Mouse (Mus musculus): ENCODE measurements around the gene Plekhg1. TPM values are rescaled to one million over a fixed set of nuclear protein-coding genes. Genes with fewer than 3 reads are reported as not detected.
A peak's percentile ranks its signal among the peaks of the same experiment; 100 is the strongest.

Plekhg1 gene
- 4.7 and 9.8 TPM in 2 replicates for polyA plus RNA-seq (2016; fragmentation: Nextera tagmentation; extraction: Ambion mirVana)

GRCm38 (mm10) chr10:3740148-3740503 is at the start of gene Plekhg1:
Gene Plekhg1, plus strand, starts transcription at chr10:3740364.
- H3K27me3 ChIP-seq (ENCODE audit: low read depth, poor library complexity, severe bottlenecking) = no peaks in the 10 kb centered on the region
- H3K4me1 ChIP-seq = peaks cover 19% of the 10 kb centered on the region
- WGBS = under 1% methylated on average over 22 of the region's 29 CpGs
- no peak for DNase-seq (ENCODE audit: low spot score)
- H3K9me3 ChIP-seq (replicated peaks) = no peaks in the 10 kb centered on the region
- H3K4me3 ChIP-seq = peak within 1 kb of the TSS; percentile 71
- peak within 1 kb of the TSS; percentile 89 for H3K27ac ChIP-seq
- H3K36me3 ChIP-seq = no peaks in the 10 kb centered on the region

- Histone ChIP-seq H3K9me3 (replicated peaks) (no peaks in the 10 kb centered on the region), H3K27ac (no peak overlapping the region), H3K36me3 (no peaks in the 10 kb centered on the region), H3K4me3 (no peak overlapping the region), H3K4me1 (peaks cover 13% of the 10 kb centered on the region), H3K27me3 (ENCODE audit: low read depth, poor library complexity, severe bottlenecking) (no peaks in the 10 kb centered on the region)
- WGBS = 43% methylated on average over 1 of the region's 1 CpGs
- no peak for DNase-seq (ENCODE audit: low spot score)
Measured at GRCm38 (mm10) chr10:3692791-3693190, 47.4 kb upstream of the Plekhg1 start.

- H3K27me3 ChIP-seq (ENCODE audit: low read depth, poor library complexity, severe bottlenecking) = no peaks in the 10 kb centered on the region
- H3K9me3 ChIP-seq (replicated peaks) = no peaks in the 10 kb centered on the region
- H3K4me3 ChIP-seq = no peak overlapping the region
- H3K27ac ChIP-seq = no peak overlapping the region
- H3K4me1 ChIP-seq = peaks cover 13% of the 10 kb centered on the region
- 57% methylated on average over 6 of the region's 6 CpGs for WGBS
- no peak for DNase-seq (ENCODE audit: low spot score)
- no peaks in the 10 kb centered on the region for H3K36me3 ChIP-seq
Measured at GRCm38 (mm10) chr10:3693699-3694280, 46.4 kb upstream of the Plekhg1 start.

- no peaks in the 10 kb centered on the region for H3K9me3 ChIP-seq (replicated peaks)
- H3K4me3 ChIP-seq = no peak overlapping the region
- no peaks in the 10 kb centered on the region for H3K27me3 ChIP-seq (ENCODE audit: low read depth, poor library complexity, severe bottlenecking)
- H3K4me1 ChIP-seq = peaks cover 17% of the 10 kb centered on the region
- no peak for DNase-seq (ENCODE audit: low spot score)
- H3K27ac ChIP-seq = no peak overlapping the region
- 85% methylated on average over 5 of the region's 5 CpGs for WGBS
- H3K36me3 ChIP-seq = no peaks in the 10 kb centered on the region
Measured at GRCm38 (mm10) chr10:3695332-3695905, 44.7 kb upstream of the Plekhg1 start.

- no peaks in the 10 kb centered on the region for H3K36me3 ChIP-seq
- no peaks in the 10 kb centered on the region for H3K9me3 ChIP-seq (replicated peaks)
- peaks cover 21% of the 10 kb centered on the region for H3K4me1 ChIP-seq
- H3K27ac ChIP-seq = no peak overlapping the region
- DNase-seq (ENCODE audit: low spot score) = no peak
- WGBS = 70% methylated on average over 8 of the region's 8 CpGs
- H3K4me3 ChIP-seq = no peak overlapping the region
- no peaks in the 10 kb centered on the region for H3K27me3 ChIP-seq (ENCODE audit: low read depth, poor library complexity, severe bottlenecking)
Measured at GRCm38 (mm10) chr10:3696727-3697348, 43.3 kb upstream of the Plekhg1 start.

GRCm38 (mm10) chr10:3697500-3697899 is 42.7 kb upstream of the Plekhg1 start:
- no peak overlapping the region for H3K4me3 ChIP-seq
- no peaks in the 10 kb centered on the region for H3K27me3 ChIP-seq (ENCODE audit: low read depth, poor library complexity, severe bottlenecking)
- no peaks in the 10 kb centered on the region for H3K9me3 ChIP-seq (replicated peaks)
- 83% methylated on average over 5 of the region's 5 CpGs for WGBS
- peaks cover 21% of the 10 kb centered on the region for H3K4me1 ChIP-seq
- DNase-seq (ENCODE audit: low spot score) = no peak
- H3K27ac ChIP-seq = no peak overlapping the region
- no peaks in the 10 kb centered on the region for H3K36me3 ChIP-seq

- WGBS = 80% methylated on average over 12 of the region's 12 CpGs
- Histone ChIP-seq H3K9me3 (replicated peaks) (no peaks in the 10 kb centered on the region), H3K27me3 (ENCODE audit: low read depth, poor library complexity, severe bottlenecking) (no peaks in the 10 kb centered on the region), H3K27ac (no peak overlapping the region), H3K36me3 (no peaks in the 10 kb centered on the region), H3K4me3 (no peak overlapping the region), H3K4me1 (0 out of 2 replicates have a peak, but pooled peaks cover 13% of the 10 kb centered on the region)
- no peak for DNase-seq (ENCODE audit: low spot score)
Measured at GRCm38 (mm10) chr10:3700225-3701073, 39.7 kb upstream of the Plekhg1 start.

- Histone ChIP-seq H3K27ac (no peak overlapping the region), H3K9me3 (replicated peaks) (no peaks in the 10 kb centered on the region), H3K27me3 (ENCODE audit: low read depth, poor library complexity, severe bottlenecking) (no peaks in the 10 kb centered on the region), H3K4me3 (no peak overlapping the region), H3K36me3 (no peaks in the 10 kb centered on the region), H3K4me1 (0 out of 2 replicates have a peak, but pooled peaks cover 11% of the 10 kb centered on the region)
- DNase-seq (ENCODE audit: low spot score) = no peak
- WGBS = 84% methylated on average over 4 of the region's 4 CpGs
Measured at GRCm38 (mm10) chr10:3701832-3702231, 38.3 kb upstream of the Plekhg1 start.

- WGBS = 84% methylated on average over 2 of the region's 2 CpGs
- Histone ChIP-seq H3K4me3 (no peak overlapping the region), H3K4me1 (0 out of 2 replicates have a peak, but pooled peaks cover 8% of the 10 kb centered on the region), H3K36me3 (no peaks in the 10 kb centered on the region), H3K9me3 (replicated peaks) (no peaks in the 10 kb centered on the region), H3K27me3 (ENCODE audit: low read depth, poor library complexity, severe bottlenecking) (no peaks in the 10 kb centered on the region), H3K27ac (no peak overlapping the region)
- DNase-seq (ENCODE audit: low spot score) = no peak
Measured at GRCm38 (mm10) chr10:3702585-3702984, 37.6 kb upstream of the Plekhg1 start.

- WGBS = 84% methylated on average over 4 of the region's 4 CpGs
- H3K27me3 ChIP-seq (ENCODE audit: low read depth, poor library complexity, severe bottlenecking) = no peaks in the 10 kb centered on the region
- no peak for DNase-seq (ENCODE audit: low spot score)
- no peak overlapping the region for H3K27ac ChIP-seq
- no peaks in the 10 kb centered on the region for H3K36me3 ChIP-seq
- H3K4me1 ChIP-seq = no peaks in the 10 kb centered on the region
- no peak overlapping the region for H3K4me3 ChIP-seq
- H3K9me3 ChIP-seq (replicated peaks) = no peaks in the 10 kb centered on the region
Measured at GRCm38 (mm10) chr10:3706231-3706630, 33.9 kb upstream of the Plekhg1 start.

GRCm38 (mm10) chr10:3710081-3710480 is 30.1 kb upstream of the Plekhg1 start:
- DNase-seq (ENCODE audit: low spot score) = no peak
- H3K27me3 ChIP-seq (ENCODE audit: low read depth, poor library complexity, severe bottlenecking) = no peaks in the 10 kb centered on the region
- no peaks in the 10 kb centered on the region for H3K9me3 ChIP-seq (replicated peaks)
- no peak overlapping the region for H3K27ac ChIP-seq
- H3K4me3 ChIP-seq = no peak overlapping the region
- WGBS = 86% methylated on average over 3 of the region's 3 CpGs
- H3K4me1 ChIP-seq = no peaks in the 10 kb centered on the region
- no peaks in the 10 kb centered on the region for H3K36me3 ChIP-seq

GRCm38 (mm10) chr10:3715302-3715943 is 24.7 kb upstream of the Plekhg1 start:
- Histone ChIP-seq H3K27me3 (ENCODE audit: low read depth, poor library complexity, severe bottlenecking) (no peaks in the 10 kb centered on the region), H3K36me3 (no peaks in the 10 kb centered on the region), H3K4me1 (no peaks in the 10 kb centered on the region), H3K27ac (no peak overlapping the region), H3K4me3 (no peak overlapping the region), H3K9me3 (replicated peaks) (no peaks in the 10 kb centered on the region)
- WGBS = 88% methylated on average over 3 of the region's 3 CpGs
- no peak for DNase-seq (ENCODE audit: low spot score)
